Mouse (Mus musculus) CH12.LX (cell line): Measurements from ENCODE around the gene Pth1r. TPM values are rescaled to one million over a fixed set of nuclear protein-coding genes. Genes with fewer than 3 reads are reported as not detected.
A peak's percentile ranks its signal among the peaks of the same experiment; 100 is the strongest.

ENCODE experiments used
- DNase-seq: peaks from one replicate; pipeline ENCODE4 v3.0.0-alpha.2; 2013; ENCODE audit errors: extremely low read depth
- H3K27ac ChIP-seq: 2 replicates; pipeline ENCODE4 v1.5.1; 2012; ENCODE audit warnings: low read depth, mild to moderate bottlenecking, control low read depth, moderate library complexity; ENCODE audit not compliant: insufficient read depth
- H3K27me3 ChIP-seq: replicated peaks from 2 replicates; pipeline ENCODE3; 2012; ENCODE audit warnings: inconsistent platforms
- H3K36me3 ChIP-seq, 2 experiments: replicated peaks in 1 of 2; 2 replicates each; pipeline versions ENCODE3 to v1.6.1; 2012; ENCODE audit warnings: inconsistent platforms in 1 of 2, low read length in 1 of 2, mild to moderate bottlenecking in 1 of 2, mixed read lengths in 1 of 2, moderate library complexity in 1 of 2; ENCODE audit not compliant: control insufficient read depth in 1 of 2, insufficient read depth in 1 of 2
- H3K4me1 ChIP-seq, 2 experiments: 2 replicates each; pipeline ENCODE4 v1.6.1; 2012; ENCODE audit warnings: inconsistent platforms in 1 of 2, moderate library complexity in 1 of 2; ENCODE audit not compliant: insufficient read depth in 2 of 2, control insufficient read depth in 1 of 2
- H3K4me2 ChIP-seq: 2 replicates; pipeline ENCODE4 v1.6.1; 2012; ENCODE audit warnings: low read depth, mild to moderate bottlenecking, control low read depth; ENCODE audit not compliant: poor library complexity, insufficient read depth, severe bottlenecking
- H3K4me3 ChIP-seq, 3 experiments: fragments of 150-350 bp in 1 of 3; sonication (generic) in 1 of 3; replicated peaks in 1 of 3; 2 replicates each; pipeline versions ENCODE3 to v1.5.1; 2011 to 2012; ENCODE audit warnings: low read depth in 2 of 3, low read length in 2 of 3, mild to moderate bottlenecking in 2 of 3, moderate library complexity in 2 of 3, control low read depth in 1 of 3, improper control_type of control experiment in 1 of 3, inconsistent platforms in 1 of 3, mixed read lengths in 1 of 3; ENCODE audit not compliant: poor library complexity in 1 of 3
- H3K79me2 ChIP-seq: replicated peaks from 2 replicates; pipeline ENCODE4 v1.6.1; 2012; ENCODE audit warnings: mild to moderate bottlenecking, moderate library complexity; ENCODE audit not compliant: control insufficient read depth, poor library complexity, insufficient read depth, severe bottlenecking; ENCODE audit errors: extremely low read depth
- H3K9ac ChIP-seq: 2 replicates; pipeline ENCODE4 v1.6.1; 2012; ENCODE audit warnings: low read depth, mild to moderate bottlenecking, control low read depth, moderate library complexity; ENCODE audit not compliant: insufficient read depth
- H3K9me3 ChIP-seq: replicated peaks from 2 replicates; pipeline ENCODE3; 2012; ENCODE audit warnings: low read length, inconsistent platforms, mixed read lengths
- CTCF ChIP-seq, 2 experiments: IDR thresholded peaks in 1 of 2; conservative IDR thresholded peaks in 1 of 2; 2 replicates each; pipeline ENCODE4 v1.5.1; 2011 to 2012; ENCODE audit warnings: low read depth in 2 of 2, low read length in 2 of 2, improper control_type of control experiment in 1 of 2, inconsistent platforms in 1 of 2, mild to moderate bottlenecking in 1 of 2, moderate library complexity in 1 of 2
- E2F4 ChIP-seq: IDR thresholded peaks from 2 replicates; pipeline ENCODE4 v1.6.1; 2011; ENCODE audit warnings: low read depth, low read length, improper control_type of control experiment; ENCODE audit not compliant: insufficient replicate concordance
- ELF1 ChIP-seq: IDR thresholded peaks from 2 replicates; pipeline ENCODE4 v1.6.1; 2014; ENCODE audit warnings: low read depth, mild to moderate bottlenecking, inconsistent platforms, low read length, improper control_type of control experiment
- EP300 ChIP-seq: IDR thresholded peaks from 2 replicates; pipeline ENCODE4 v1.6.1; 2011; ENCODE audit warnings: low read length, improper control_type of control experiment
- JUN ChIP-seq: IDR thresholded peaks from 2 replicates; pipeline ENCODE4 v1.6.1; 2011; ENCODE audit warnings: low read depth, mild to moderate bottlenecking, low read length, improper control_type of control experiment, moderate library complexity; ENCODE audit not compliant: insufficient read depth
- MAFK ChIP-seq: IDR thresholded peaks from 2 replicates; pipeline ENCODE4 v1.6.1; 2011; ENCODE audit warnings: low read length, improper control_type of control experiment; ENCODE audit not compliant: insufficient replicate concordance
- MAX ChIP-seq: IDR thresholded peaks from 2 replicates; pipeline ENCODE4 v1.6.1; 2011; ENCODE audit warnings: low read length, improper control_type of control experiment
- MEF2A ChIP-seq: IDR thresholded peaks from 2 replicates; pipeline ENCODE4 v1.6.1; 2014; ENCODE audit warnings: low read depth, mild to moderate bottlenecking, inconsistent platforms, low read length, improper control_type of control experiment, borderline replicate concordance
- MYC ChIP-seq: IDR thresholded peaks from 2 replicates; pipeline ENCODE4 v1.6.1; 2011; ENCODE audit warnings: low read depth, mild to moderate bottlenecking, improper control_type of control experiment, low read length
- NELFE ChIP-seq: IDR thresholded peaks from 2 replicates; pipeline ENCODE4 v1.6.1; 2011; ENCODE audit warnings: low read depth, low read length, improper control_type of control experiment
- NRF1 ChIP-seq: IDR thresholded peaks from 2 replicates; pipeline ENCODE4 v1.6.1; 2014; ENCODE audit warnings: low read depth, mild to moderate bottlenecking, inconsistent platforms, low read length, improper control_type of control experiment, moderate library complexity
- POLR2AphosphoS2 ChIP-seq: IDR thresholded peaks from 2 replicates; pipeline ENCODE4 v1.6.1; 2011; ENCODE audit warnings: low read depth, low read length, improper control_type of control experiment
- RCOR1 ChIP-seq: conservative IDR thresholded peaks from 2 replicates; pipeline ENCODE4 v1.6.1; 2012; ENCODE audit warnings: low read depth, mild to moderate bottlenecking, inconsistent platforms, low read length, improper control_type of control experiment
- SIN3A ChIP-seq: IDR thresholded peaks from 2 replicates; pipeline ENCODE4 v1.6.1; 2012; ENCODE audit warnings: low read length, improper control_type of control experiment, inconsistent platforms
- TCF12 ChIP-seq: IDR thresholded peaks from 2 replicates; pipeline ENCODE4 v1.6.1; 2014; ENCODE audit warnings: low read depth, mild to moderate bottlenecking, inconsistent platforms, low read length, improper control_type of control experiment
- USF1 ChIP-seq: IDR thresholded peaks from 2 replicates; pipeline ENCODE4 v1.6.1; 2014; ENCODE audit warnings: low read depth, mild to moderate bottlenecking, inconsistent platforms, low read length, improper control_type of control experiment
- ZKSCAN1 ChIP-seq: IDR thresholded peaks from 2 replicates; pipeline ENCODE4 v1.6.1; 2012; ENCODE audit warnings: low read depth, inconsistent platforms, low read length, improper control_type of control experiment, borderline replicate concordance
- ZMIZ1 ChIP-seq: IDR thresholded peaks from 2 replicates; pipeline ENCODE4 v1.6.1; 2012; ENCODE audit warnings: low read depth, mild to moderate bottlenecking, inconsistent platforms, low read length, improper control_type of control experiment
- dilution Hi-C: fragments of 300-500 bp; cut with MboI; formaldehyde crosslinking; loops from 2 replicates; pipeline ENCODE4 v1.14.3; 2020; ENCODE audit warnings: low sequenced_read_pairs; ENCODE audit not compliant: extremely low pct_unique_long_range_greater_than_20kb, extremely low pct_ligation_motif_present
- in situ Hi-C: fragments of 300-500 bp; cut with MboI; formaldehyde crosslinking; loops from 3 replicates; pipeline ENCODE4 v1.14.3; 2019; ENCODE audit warnings: low sequenced_read_pairs, low pct_ligation_motif_present, low pct_unique_long_range_greater_than_20kb, mixed read lengths
- polyA plus RNA-seq: library from polyadenylated mRNA; unstranded; fragments of >175 nt; gene quantifications from 2 replicates; pipeline ENCODE4 v1.2.1, GENCODE M21; 2012; ENCODE audit warnings: low read depth; ENCODE audit not compliant: insufficient read length
- total RNA-seq, 2 experiments: library from RNA; depleted of rRNA; stranded (reverse); fragments of 300-350 nt in 1 of 2; fragments of >200 nt in 1 of 2; gene quantifications; 2 replicates each; pipeline ENCODE4 v1.2.3; 2012 to 2014

The Pth1r gene
- total and polyA plus RNA-seq, 3 experiments: 0.10 to 0.76 TPM; not detected in 1

GRCm38 (mm10) chr9:110739961-110740360, 7.0 kb downstream of the Pth1r start:
- in situ Hi-C loops (no loop called here), dilution Hi-C loops (no loop called here)
- Histone ChIP-seq H3K27me3 (peaks cover 74% of the 10 kb centered on the region), H3K4me1 (peaks cover 2 to 4% of the 10 kb centered on the region in 2 experiments; a peak in 1 of 4 replicates), H3K9me3 (peaks cover 2% of the 10 kb centered on the region), H3K79me2 (no peaks in the 10 kb centered on the region), H3K9ac (no peak overlapping the region), H3K27ac (no peak overlapping the region), H3K36me3 (no peaks in the 10 kb centered on the region), H3K4me3 (no peak overlapping the region), H3K4me2 (no peak overlapping the region)
- no peak for TF ChIP-seq SIN3A
- no peak for TF ChIP-seq MAFK
- TF ChIP-seq MAX: no peak
- no peak for TF ChIP-seq E2F4
- TF ChIP-seq JUN: no peak
- TF ChIP-seq NRF1: no peak
- no peak for TF ChIP-seq ELF1
- no peak for TF ChIP-seq USF1
- no peak for TF ChIP-seq RCOR1
- TF ChIP-seq CTCF (conservative IDR thresholded peaks at IDR 0.05 in 1 of 2, IDR thresholded peaks at IDR 0.05 in 1 of 2; ENCODE audit: low read depth in 2 of 2, low read length in 2 of 2): no peak
- no peak for TF ChIP-seq MEF2A
- no peak for TF ChIP-seq POLR2AphosphoS2
- TF ChIP-seq ZMIZ1: no peak
- TF ChIP-seq ZKSCAN1: no peak
- no peak for TF ChIP-seq TCF12
- TF ChIP-seq EP300: no peak
- TF ChIP-seq MYC: no peak
- DNase-seq: no peak

DNA sequence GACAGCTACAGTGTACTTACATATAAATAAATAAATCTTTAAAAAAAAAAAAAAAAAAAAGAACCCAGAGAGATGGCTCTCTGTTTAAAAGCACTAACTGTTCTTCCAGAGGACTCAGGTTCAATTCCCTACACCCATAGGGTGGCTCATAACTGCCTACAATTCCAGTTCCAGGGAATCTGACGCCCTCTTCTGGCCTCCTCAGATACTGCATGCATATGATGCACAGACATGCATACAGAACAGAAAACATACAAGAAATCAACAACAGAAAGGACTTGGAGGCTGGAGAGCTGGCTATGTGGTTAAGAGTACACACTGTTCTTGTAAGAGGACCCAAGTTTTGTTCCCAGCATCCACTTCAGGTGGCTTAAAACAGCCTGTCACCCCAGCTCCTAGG, 8.9 kb downstream of the Pth1r start:
- no peak for TF ChIP-seq NELFE
- peak in 1 of 2 experiments; percentile 39; a peak in 2 of 4 replicates for TF ChIP-seq CTCF (conservative IDR thresholded peaks at IDR 0.05 in 1 of 2, IDR thresholded peaks at IDR 0.05 in 1 of 2; ENCODE audit: low read depth in 2 of 2, low read length in 2 of 2)
- TF ChIP-seq, all 38 proteins: peak for 1
- no peak for DNase-seq
- no peak overlapping the region for H3K9ac ChIP-seq
- dilution Hi-C loops: no loop called here
- H3K4me3 ChIP-seq: no peak overlapping the region
- peaks cover 2% of the 10 kb centered on the region for H3K9me3 ChIP-seq
- peaks cover 6 to 7% of the 10 kb centered on the region in 2 experiments for H3K4me1 ChIP-seq
- no peaks in the 10 kb centered on the region for H3K79me2 ChIP-seq
- H3K27ac ChIP-seq: no peak overlapping the region
- in situ Hi-C loops: no loop called here
- peaks cover 77% of the 10 kb centered on the region for H3K27me3 ChIP-seq
- H3K36me3 ChIP-seq: no peaks in the 10 kb centered on the region
- no peak overlapping the region for H3K4me2 ChIP-seq
